Mouse (Mus musculus) MEL (cell line): ENCODE measurements around the gene Grm5.

ENCODE experiments used
- CTCF ChIP-seq, 3 experiments: IDR thresholded peaks in 2 of 3; conservative IDR thresholded peaks in 1 of 3; 2 replicates each; pipeline ENCODE4 v1.5.1; 2011 to 2012; ENCODE audit warnings: low read length in 3 of 3, low read depth in 2 of 3, mild to moderate bottlenecking in 2 of 3, improper control_type of control experiment in 1 of 3, inconsistent platforms in 1 of 3, mixed read lengths in 1 of 3, moderate library complexity in 1 of 3; ENCODE audit not compliant: control insufficient read depth in 1 of 3, insufficient read depth in 1 of 3, poor library complexity in 1 of 3, severe bottlenecking in 1 of 3
- E2F4 ChIP-seq: IDR thresholded peaks from 2 replicates; pipeline ENCODE4 v1.6.1; 2011; ENCODE audit warnings: low read depth, low read length, improper control_type of control experiment, borderline replicate concordance
- GATA1 ChIP-seq: IDR thresholded peaks from 2 replicates; pipeline ENCODE4 v1.6.1; 2011; ENCODE audit warnings: low read depth, low read length, improper control_type of control experiment
- HCFC1 ChIP-seq: IDR thresholded peaks from 2 replicates; pipeline ENCODE4 v1.6.1; 2012; ENCODE audit warnings: low read depth, mild to moderate bottlenecking, inconsistent platforms, low read length, improper control_type of control experiment, moderate library complexity
- JUND ChIP-seq: IDR thresholded peaks from 2 replicates; pipeline ENCODE4 v1.6.1; 2011; ENCODE audit warnings: low read depth, mild to moderate bottlenecking, improper control_type of control experiment, low read length
- NELFE ChIP-seq: IDR thresholded peaks from 2 replicates; pipeline ENCODE4 v1.6.1; 2011; ENCODE audit warnings: low read depth, low read length, improper control_type of control experiment
- TCF12 ChIP-seq: IDR thresholded peaks from 2 replicates; pipeline ENCODE4 v1.6.1; 2014; ENCODE audit warnings: low read depth, mild to moderate bottlenecking, inconsistent platforms, low read length, improper control_type of control experiment, moderate library complexity
- USF2 ChIP-seq, 2 experiments: IDR thresholded peaks; 2 replicates each; pipeline ENCODE4 v1.6.1; 2011 to 2012; ENCODE audit warnings: improper control_type of control experiment in 2 of 2, low read length in 2 of 2, borderline replicate concordance in 1 of 2, inconsistent platforms in 1 of 2, low read depth in 1 of 2, mild to moderate bottlenecking in 1 of 2; ENCODE audit not compliant: insufficient read depth in 1 of 2
- ZMIZ1 ChIP-seq: IDR thresholded peaks from 2 replicates; pipeline ENCODE4 v1.6.1; 2012; ENCODE audit warnings: low read depth, mild to moderate bottlenecking, inconsistent platforms, low read length, improper control_type of control experiment, moderate library complexity

- TF ChIP-seq E2F4 (no peak), JUND (no peak), HCFC1 (no peak), CTCF (IDR thresholded peaks at IDR 0.05 in 2 of 3, conservative IDR thresholded peaks at IDR 0.05 in 1 of 3; ENCODE audit: control insufficient read depth in 1 of 3, insufficient read depth in 1 of 3, low read depth in 2 of 3, low read length in 3 of 3, poor library complexity in 1 of 3, severe bottlenecking in 1 of 3) (no peak), GATA1 (no peak), TCF12 (no peak), NELFE (no peak), USF2 (IDR thresholded peaks at IDR 0.05; ENCODE audit: borderline replicate concordance in 1 of 2, insufficient read depth in 1 of 2, low read depth in 1 of 2, low read length in 2 of 2) (no peak), ZMIZ1 (no peak)
Measured at GRCm38 (mm10) chr7:87586271-87586937, 2.4 kb downstream of the Grm5 start.
